Mouse (Mus musculus): ENCODE measurements around the gene Afp.

Gene Afp

DNA sequence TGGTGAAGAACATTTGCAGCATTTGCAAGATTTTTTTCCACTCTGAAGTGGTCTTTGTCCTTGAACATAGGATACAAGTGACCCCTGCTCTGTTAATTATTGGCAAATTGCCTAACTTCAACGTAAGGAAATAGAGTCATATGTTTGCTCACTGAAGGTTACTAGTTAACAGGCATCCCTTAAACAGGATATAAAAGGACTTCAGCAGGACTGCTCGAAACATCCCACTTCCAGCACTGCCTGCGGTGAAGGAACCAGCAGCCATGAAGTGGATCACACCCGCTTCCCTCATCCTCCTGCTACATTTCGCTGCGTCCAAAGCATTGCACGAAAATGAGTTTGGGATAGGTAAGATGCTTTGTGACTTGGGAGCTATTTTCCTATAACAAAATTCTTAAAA lies at the start of gene Afp:
Gene Afp (plus strand): TSS at position 220 of the 400 bp plus-strand sequence.
- in situ Hi-C loops (cut with MboI; ENCODE audit: unreplicated experiment in 2 of 2): no loop called here

DNA sequence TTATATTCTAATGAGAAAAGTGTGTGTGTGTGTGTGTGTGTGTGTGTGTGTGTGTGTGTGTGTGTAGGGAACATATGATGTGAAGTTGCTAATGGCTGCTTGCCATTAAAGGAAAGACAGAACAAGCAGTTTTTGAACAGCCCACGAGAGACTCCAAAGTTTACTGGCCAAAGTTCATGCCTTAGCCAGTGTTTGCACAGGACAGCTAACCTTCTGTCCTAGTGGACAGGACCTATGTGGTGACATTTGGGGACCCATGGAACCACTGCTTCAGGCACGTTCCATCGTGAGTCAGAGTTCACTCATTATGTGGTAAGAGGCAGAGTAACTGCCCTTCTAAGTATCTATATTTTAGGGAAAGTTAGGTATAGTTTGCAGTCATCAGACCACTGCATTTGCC lies 43.0 kb upstream of the Afp start:
- in situ Hi-C loops (cut with MboI; ENCODE audit: unreplicated experiment in 2 of 2): no loop called here

DNA sequence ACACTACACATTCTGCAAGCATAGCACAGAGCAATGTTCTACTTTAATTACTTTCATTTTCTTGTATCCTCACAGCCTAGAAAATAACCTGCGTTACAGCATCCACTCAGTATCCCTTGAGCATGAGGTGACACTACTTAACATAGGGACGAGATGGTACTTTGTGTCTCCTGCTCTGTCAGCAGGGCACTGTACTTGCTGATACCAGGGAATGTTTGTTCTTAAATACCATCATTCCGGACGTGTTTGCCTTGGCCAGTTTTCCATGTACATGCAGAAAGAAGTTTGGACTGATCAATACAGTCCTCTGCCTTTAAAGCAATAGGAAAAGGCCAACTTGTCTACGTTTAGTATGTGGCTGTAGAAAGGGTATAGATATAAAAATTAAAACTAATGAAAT lies 40.6 kb upstream of the Afp start:
- in situ Hi-C loops (cut with MboI; ENCODE audit: unreplicated experiment in 2 of 2): no loop called here

DNA sequence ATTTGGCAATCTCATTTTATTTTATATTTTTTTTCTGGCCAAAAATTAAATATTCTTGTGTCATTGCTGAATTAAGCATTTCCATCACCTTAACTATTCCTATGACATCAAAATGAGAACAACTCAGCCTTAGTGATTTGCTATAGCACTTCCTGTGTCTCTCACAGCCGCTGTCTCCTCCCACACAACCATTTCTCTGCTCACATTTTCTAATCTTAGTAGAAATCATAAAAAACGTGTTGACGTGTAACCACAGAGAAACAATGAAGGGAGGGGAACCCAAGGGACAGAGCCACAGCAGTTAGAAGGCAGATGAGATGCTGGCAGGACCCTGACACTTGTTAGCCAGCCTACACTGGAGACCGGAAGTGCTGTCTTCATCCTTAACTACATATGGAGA lies 37.8 kb upstream of the Afp start:
- in situ Hi-C loops (cut with MboI; ENCODE audit: unreplicated experiment in 2 of 2): no loop called here

DNA sequence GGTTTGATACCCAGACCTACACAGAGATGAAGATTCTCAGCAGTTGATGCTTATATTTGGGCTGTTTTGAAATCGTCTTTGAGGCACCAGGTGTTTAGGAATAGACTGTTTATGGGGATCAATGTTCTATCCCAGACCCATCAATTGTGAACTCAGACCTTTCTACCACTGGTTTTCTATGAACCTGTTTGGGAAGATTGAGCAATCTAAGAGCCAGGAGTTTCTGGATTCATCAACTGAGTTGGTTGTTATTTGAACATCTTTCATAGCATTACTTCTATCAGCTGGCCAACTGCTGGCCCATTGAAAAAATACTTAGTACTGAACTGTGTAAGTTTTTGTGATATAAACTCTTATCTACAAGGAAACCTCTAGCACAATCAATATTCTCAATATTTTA lies 33.3 kb upstream of the Afp start:
- in situ Hi-C loops (cut with MboI; ENCODE audit: unreplicated experiment in 2 of 2): no loop called here

DNA sequence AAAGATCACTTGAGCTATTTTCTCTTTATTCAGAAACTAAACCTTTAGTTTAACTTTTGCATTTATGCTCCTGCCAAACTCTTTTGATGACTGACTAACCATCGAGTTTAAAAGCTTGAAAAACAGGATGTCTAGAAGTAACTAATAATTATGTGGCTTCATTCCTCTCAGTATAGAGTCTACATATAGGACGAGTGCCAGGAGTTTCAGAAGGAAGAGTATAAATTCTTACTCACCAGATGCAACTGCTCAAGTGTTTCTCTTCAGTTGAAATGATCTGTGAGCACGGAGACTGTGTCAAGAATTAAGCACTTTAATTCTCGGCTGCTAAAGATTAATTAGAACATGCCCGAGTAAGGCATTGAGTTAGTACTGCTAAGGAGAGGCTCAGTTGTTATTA lies 31.8 kb upstream of the Afp start:
- in situ Hi-C loops (cut with MboI; ENCODE audit: unreplicated experiment in 2 of 2): no loop called here

DNA sequence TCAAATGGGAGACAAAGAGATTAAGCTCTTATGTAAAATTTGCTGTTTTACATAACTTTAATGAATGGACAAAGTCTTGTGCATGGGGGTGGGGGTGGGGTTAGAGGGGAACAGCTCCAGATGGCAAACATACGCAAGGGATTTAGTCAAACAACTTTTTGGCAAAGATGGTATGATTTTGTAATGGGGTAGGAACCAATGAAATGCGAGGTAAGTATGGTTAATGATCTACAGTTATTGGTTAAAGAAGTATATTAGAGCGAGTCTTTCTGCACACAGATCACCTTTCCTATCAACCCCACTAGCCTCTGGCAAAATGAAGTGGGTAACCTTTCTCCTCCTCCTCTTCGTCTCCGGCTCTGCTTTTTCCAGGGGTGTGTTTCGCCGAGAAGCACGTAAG lies 29.9 kb upstream of the Afp start, which contains the start of gene Alb:
Gene Alb (plus strand): TSS at position 279 of the 400 bp plus-strand sequence.
- in situ Hi-C loops (cut with MboI; ENCODE audit: unreplicated experiment in 2 of 2): no loop called here

DNA sequence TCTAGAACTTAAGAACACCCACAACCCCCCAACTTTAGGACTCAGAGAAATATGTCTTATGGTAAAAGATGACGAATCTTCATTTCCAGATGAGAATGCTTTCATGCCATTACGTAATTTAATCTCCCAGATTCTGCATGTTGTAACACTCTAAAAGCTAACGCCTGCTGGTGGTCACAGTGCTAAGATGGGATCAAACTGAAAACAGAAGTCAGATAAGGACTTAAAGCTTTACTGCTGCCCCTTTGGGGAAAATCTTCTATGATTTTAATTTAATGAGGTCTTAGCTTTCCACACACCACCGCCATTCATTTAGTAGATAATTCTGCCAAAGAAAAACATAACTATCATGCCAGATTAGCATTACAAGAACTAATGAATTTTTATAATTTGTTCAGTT lies 23.7 kb upstream of the Afp start:
- in situ Hi-C loops (cut with MboI; ENCODE audit: unreplicated experiment in 2 of 2): no loop called here

DNA sequence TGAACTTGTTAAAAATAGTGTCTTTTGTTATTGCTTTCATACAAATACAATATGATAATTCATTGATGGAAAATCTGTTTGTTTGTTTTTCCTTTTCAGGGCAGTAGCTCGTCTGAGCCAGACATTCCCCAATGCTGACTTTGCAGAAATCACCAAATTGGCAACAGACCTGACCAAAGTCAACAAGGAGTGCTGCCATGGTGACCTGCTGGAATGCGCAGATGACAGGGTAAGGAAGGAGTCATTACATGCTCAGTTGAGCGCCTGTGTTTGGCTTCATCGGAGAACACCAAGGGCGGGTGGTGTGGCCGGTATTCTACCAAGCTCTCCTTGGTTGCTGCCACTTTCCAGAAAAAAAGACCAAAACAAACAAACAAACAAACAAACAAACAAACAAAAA lies 23.3 kb upstream of the Afp start:
- in situ Hi-C loops (cut with MboI; ENCODE audit: unreplicated experiment in 2 of 2): no loop called here

DNA sequence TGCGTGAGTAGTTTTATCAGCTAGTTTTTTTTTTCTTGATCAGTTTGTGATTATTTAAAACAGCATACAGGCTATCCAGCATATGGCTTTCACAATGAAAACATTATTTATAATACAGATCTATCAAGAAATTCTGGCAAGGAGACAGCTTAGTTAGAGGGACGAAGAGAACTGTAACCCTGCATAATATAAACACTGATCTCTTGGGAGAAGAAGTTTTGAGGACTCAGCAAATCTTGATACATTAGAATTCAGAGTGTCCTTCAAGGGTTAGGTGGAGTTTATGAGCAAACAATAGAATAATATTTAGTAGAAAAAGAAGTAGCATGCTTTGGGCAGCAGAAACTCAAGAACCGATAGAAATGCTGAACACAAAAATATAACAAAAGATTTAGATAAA lies 19.7 kb upstream of the Afp start:
- in situ Hi-C loops (cut with MboI; ENCODE audit: unreplicated experiment in 2 of 2): no loop called here

DNA sequence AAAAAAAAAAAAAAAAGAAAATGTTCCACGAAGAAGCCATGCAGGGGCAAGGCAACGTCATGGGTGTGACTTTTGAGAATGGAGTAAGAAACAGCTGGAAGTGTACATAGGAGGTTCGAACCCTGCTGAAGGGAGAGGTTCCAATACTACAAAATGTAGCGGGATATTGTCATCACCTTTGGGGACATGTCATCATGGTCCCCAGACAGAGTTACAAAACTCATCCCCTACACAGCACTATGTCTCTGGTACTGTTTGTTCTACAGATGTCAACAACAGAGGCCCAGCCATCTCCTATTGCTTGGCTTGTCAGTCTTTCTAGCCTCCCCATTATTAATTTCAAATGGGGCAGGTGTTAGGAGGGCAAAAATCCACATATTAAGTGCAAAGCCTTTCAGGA lies 16.6 kb upstream of the Afp start:
- in situ Hi-C loops (cut with MboI; ENCODE audit: unreplicated experiment in 2 of 2): no loop called here

DNA sequence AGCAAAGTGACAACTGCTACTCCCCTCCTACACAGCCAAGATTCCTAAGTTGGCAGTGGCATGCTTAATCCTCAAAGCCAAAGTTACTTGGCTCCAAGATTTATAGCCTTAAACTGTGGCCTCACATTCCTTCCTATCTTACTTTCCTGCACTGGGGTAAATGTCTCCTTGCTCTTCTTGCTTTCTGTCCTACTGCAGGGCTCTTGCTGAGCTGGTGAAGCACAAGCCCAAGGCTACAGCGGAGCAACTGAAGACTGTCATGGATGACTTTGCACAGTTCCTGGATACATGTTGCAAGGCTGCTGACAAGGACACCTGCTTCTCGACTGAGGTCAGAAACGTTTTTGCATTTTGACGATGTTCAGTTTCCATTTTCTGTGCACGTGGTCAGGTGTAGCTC lies 16.2 kb upstream of the Afp start:
- in situ Hi-C loops (cut with MboI; ENCODE audit: unreplicated experiment in 2 of 2): no loop called here

DNA sequence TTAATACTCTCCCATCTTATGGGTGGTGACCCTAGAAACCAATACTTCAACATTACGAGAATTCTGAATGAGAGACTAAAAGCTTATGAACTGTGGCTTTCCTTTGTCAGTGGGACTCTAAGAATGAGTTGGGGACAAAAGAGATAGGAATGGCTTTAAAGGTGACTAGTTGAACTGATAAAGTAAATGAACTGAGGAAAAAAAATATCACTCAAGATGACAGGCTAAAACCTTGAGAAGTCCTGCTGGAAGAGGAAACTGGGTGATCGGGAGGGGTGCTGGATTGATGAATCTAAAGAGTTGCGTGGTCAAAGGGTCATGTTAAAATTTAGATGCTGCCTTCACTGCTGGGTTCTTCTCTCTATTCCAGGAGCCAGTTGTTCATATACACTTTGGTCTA lies 13.8 kb upstream of the Afp start:
- in situ Hi-C loops (cut with MboI; ENCODE audit: unreplicated experiment in 2 of 2): no loop called here

DNA sequence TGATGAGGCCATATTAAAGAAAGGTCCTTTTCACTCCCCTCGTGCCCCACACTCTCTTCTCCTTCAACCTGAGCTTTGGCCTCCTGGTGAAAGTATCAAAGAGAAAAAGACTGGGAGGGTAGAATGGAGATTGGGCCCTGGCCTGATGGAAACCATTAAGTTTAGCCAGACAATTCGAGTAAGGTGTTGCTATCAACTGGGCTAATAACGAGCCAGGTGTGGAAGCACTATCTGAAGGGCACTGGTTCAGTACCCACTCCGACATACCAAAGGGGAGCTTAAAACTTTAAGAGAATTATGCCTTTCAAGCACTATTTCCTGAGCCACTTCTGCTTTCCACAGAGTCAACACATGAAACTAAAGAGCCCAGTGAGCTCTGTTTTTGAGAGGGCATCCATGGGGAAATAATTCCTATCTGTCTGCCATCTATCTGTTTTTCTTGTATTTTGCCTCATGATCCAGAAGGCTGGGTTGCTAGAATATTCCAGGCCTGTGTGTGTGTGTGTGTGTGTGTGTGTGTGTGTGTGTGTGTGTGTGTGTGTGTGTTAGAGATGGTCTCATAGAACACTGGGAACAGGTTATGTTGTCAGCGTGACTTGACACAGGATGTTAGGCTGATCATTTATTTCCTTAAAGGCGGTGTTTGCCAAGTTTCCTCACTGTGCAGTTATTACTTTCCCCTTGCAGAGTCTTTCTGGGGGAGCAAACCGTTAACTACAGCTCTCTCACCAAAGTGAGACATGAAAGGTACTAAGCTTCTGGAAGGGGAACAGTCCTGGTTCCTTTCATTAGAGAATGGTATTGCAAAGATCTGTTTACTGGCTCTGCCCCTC lies 13.0 kb upstream of the Afp start:
- in situ Hi-C loops (cut with MboI; ENCODE audit: unreplicated experiment in 2 of 2): no loop called here

DNA sequence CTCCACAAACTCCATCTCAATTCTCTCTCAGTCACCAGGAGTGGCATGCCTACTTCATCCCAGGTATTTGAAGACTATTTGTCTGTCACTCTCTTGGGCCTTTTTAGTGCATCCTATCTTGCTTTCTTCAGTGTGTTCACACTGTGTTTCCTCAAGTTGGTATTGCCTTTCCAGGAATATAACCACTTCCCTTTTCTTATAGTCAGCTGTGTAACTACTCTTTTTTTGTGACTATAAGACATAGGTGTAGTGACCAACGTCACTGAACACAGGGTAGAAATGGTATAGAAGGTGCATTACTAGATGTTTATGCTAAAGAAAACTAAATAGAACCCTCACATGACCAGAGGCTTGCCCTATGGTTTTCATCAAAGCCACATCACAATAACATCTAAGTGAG lies 11.7 kb upstream of the Afp start:
- in situ Hi-C loops (cut with MboI; ENCODE audit: unreplicated experiment in 2 of 2): no loop called here

DNA sequence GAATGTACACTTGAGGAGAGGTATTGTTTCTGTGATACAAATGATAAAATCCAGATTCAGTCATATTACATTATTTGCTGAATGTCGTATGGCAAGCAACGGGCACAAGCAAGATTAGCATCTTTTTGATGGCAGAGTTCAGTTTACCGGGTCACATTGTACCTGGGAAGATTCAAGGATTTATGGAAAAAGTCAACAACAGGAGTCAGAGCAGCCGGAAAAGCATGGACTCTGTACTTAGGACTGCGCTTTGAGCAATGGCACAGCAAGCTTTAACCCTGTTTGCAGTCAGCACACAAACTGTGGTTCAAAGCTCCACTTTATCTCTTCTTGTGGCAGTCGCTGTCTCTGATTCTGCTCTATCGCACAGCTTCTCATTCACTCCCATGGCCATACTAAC lies 4.9 kb upstream of the Afp start:
- in situ Hi-C loops (cut with MboI; ENCODE audit: unreplicated experiment in 2 of 2): no loop called here

DNA sequence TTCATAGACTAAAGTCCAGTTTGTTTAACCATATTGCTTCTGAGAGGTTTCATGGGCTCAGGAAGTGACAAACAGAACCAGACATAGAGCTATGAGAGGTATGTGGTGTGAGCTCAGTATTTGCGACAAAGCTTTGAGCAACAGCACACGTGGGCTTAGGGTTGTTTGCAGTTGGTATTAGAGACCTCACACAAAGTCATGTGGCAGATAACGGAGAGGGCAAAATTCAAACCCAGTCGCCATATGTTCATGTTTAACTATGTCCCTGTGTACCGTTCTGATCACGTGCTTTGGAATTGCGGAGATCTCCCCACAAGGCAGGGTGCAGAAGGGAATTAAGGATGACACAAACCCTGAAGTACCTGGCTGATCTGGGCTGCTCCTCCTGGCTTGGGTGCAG lies 2.2 kb upstream of the Afp start:
- in situ Hi-C loops (cut with MboI; ENCODE audit: unreplicated experiment in 2 of 2): no loop called here

DNA sequence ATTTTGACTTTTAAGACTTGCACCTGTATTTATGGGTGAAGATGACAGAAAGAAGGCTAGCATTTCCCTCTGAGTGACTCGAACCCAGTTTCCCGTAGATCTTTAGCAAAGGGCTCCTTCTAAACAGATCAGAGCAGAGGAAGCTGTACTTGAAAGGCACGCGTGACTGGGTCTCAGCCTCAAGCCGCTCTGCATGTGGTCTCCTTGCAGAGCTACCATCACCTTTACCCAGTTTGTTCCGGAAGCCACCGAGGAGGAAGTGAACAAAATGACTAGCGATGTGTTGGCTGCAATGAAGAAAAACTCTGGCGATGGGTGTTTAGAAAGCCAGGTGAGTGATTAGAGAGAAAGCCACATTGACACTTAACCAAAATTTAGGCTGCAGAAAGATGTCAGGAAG lies 1.9 kb downstream of the Afp start:
- in situ Hi-C loops (cut with MboI; ENCODE audit: unreplicated experiment in 2 of 2): no loop called here

DNA sequence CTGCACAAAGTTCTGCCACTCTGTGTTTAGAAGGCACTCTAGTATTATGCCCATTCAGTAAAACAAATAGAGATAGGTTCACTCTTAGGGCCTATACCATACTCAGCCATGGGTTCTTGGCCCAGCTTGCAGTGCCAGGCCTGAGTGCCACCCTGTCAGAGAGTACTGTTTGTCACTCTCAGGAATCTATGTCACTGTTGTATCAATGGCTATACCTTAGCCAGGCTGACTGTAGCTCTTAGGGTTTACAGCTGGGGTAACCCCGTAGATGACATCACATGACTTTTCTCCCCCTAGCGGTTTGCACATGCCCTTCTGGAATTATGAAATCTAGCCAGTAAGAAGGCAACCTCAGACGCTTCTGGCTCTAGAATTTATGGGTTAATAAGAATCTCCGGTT lies 3.8 kb downstream of the Afp start:
- in situ Hi-C loops (cut with MboI; ENCODE audit: unreplicated experiment in 2 of 2): no loop called here

DNA sequence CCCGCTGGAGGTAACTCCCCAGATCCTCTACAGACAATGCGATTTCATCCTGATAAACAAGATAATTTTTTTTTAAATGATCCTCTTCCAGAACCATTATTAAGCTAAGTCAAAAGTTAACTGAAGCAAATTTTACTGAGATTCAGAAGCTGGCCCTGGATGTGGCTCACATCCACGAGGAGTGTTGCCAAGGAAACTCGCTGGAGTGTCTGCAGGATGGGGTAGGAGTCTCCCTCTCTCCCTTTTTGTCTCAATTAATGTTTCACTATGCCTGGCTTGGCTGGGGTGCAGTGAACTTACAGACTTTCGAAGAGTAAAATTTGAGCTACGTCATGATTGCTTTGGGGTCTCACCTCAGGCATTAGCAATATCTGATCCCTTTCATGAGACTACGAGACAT lies 9.0 kb downstream of the Afp start:
- in situ Hi-C loops (cut with MboI; ENCODE audit: unreplicated experiment in 2 of 2): no loop called here

DNA sequence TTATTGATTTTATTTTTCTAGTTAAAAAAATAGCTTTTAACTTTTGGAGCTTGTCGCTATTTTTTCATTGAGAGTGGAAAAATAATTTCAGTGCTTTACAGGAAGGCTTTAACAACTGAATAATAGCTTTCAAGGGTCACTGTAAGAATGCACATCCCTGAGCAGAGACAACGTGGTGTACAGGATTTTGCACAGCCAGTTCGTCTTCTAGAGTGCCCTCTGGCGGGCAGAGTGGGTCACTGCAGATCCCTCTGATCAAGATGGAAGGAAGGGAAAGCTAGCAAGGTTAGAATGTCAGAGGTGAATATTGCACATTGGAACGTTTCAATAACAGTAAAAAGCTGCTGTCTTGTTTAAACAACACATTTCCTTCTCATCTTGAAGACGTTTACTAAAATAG lies 10.2 kb downstream of the Afp start:
- in situ Hi-C loops (cut with MboI; ENCODE audit: unreplicated experiment in 2 of 2): loop anchor here (5.0 kb wide), 1 partner anchor 298 kb away; no protein-coding TSS in a partner anchor

DNA sequence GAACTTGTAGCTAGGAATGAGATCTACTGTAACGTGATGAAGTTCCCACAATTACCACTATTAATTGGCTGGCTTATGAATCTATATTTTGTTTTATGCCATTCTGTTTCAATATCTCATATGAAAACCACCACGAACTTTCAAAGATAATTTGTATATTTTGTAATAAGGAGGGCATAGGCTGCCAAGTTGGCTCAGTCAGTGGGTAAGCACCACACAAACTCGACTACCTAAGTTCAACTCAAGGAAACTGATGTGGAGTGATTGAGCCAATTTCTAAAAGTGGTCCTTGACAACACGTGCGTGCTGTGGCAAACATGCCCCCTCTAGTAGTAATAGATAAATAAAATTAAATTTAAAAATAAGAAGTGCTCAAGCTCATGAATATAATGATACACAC lies 11.2 kb downstream of the Afp start:
- in situ Hi-C loops (cut with MboI; ENCODE audit: unreplicated experiment in 2 of 2): loop anchor here (5.0 kb wide), 1 partner anchor 299 kb away; no protein-coding TSS in a partner anchor

DNA sequence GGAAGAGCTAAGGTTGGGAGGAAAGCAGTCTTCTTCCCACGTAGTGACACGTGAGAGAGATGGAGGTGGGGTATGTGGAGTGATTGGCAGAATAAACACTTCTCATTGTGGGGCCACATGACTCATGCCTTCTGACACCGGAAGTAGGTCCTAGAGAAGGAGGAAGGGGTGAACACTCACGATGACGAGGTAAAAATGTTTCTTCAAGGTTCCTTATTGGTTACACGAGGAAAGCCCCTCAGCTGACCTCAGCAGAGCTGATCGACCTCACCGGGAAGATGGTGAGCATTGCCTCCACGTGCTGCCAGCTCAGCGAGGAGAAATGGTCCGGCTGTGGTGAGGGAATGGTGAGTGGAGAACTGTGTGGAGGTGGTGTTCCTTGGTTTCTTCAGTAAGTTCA lies 14.2 kb downstream of the Afp start:
- in situ Hi-C loops (cut with MboI; ENCODE audit: unreplicated experiment in 2 of 2): loop anchor here (5.0 kb wide), 1 partner anchor 302 kb away; no protein-coding TSS in a partner anchor
